Comparison of ENCODE assay signal across 9 mouse cellular contexts in the genomic region with DNA sequence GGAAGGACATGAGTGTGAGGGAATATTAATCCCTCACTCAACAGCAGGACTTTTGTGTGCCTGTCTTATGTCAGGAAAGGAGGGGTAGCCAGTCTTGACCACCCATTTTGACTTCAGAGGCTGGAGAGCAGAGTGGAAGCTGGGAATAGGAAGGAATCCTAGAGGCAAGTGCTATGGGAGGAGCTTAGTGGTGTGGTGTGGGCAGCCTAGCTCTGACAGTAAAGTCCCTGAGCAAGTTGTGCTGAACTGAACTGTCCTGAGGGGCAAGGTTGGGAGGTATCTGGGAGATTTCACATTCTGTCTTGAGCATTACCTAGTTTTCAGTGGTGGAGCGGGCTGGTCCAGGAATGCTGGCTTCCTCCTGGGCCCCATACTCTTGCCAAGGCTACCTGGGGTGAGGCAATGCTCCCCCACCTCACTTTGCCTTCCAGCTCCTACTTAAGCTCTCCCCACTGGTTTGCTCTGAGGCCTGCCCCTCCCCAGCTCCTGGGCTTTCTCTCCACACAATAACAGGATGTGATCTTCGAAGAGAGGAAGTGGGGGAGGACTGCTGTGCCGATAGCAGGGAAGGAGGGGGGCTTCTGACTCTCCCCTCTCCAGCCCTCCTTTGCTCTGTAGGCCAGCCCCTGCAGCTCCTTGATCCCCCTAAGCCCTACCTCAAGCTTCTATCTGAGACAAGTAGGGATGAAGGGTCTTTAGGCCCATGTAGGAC. TPM values are rescaled to one million over a fixed set of nuclear protein-coding genes. Genes with fewer than 3 reads are reported as not detected.
A peak's percentile ranks its signal among the peaks of the same experiment; 100 is the strongest.
DNase-seq lines count a peak whose midpoint lies in the region; ATAC-seq and TF ChIP-seq lines count a peak whose summit lies in the region.
"Had no signal": no experiment of that assay in that cellular context is flagged by ENCODE, and none has a peak within 500 bp of the region (broad histone marks: within the 10 kb centered on the region; RNA-seq: fewer than 3 reads in every experiment).

No protein-coding gene starts in this region.

- H3K36me3 ChIP-seq in midbrain, embryonic 15.5 days (replicated peaks): no peaks in the 10 kb centered on the region
- no peaks in the 10 kb centered on the region for H3K36me3 ChIP-seq in midbrain, embryonic 13.5 days
- H3K36me3 ChIP-seq: neural tube, embryonic 12.5 days had no signal

- no peak overlapping the region for H3K4me2 ChIP-seq in midbrain, embryonic 15.5 days
- no peak overlapping the region for H3K4me2 ChIP-seq in midbrain, embryonic 13.5 days (replicated peaks)
- H3K4me2 ChIP-seq: neural tube, embryonic 12.5 days had no signal

- no peaks in the 10 kb centered on the region for H3K27me3 ChIP-seq in midbrain, embryonic 15.5 days (replicated peaks)
- no peaks in the 10 kb centered on the region for H3K27me3 ChIP-seq in midbrain, embryonic 13.5 days

- H3K9me3 ChIP-seq in midbrain, embryonic 15.5 days: no peaks in the 10 kb centered on the region
- H3K9me3 ChIP-seq in midbrain, embryonic 13.5 days: no peaks in the 10 kb centered on the region
- H3K9me3 ChIP-seq: neural tube, embryonic 12.5 days had no signal

- WGBS in midbrain, embryonic 15.5 days: 33% methylated on average over 3 of the region's 3 CpGs
- WGBS in midbrain, embryonic 13.5 days: 35% methylated on average over 3 of the region's 3 CpGs

- TF ChIP-seq CTCF in bone marrow macrophage, adult 2 months (IDR thresholded peaks at IDR 0.05; ENCODE audit: low read depth, low read length): no peak

- peaks cover 20% of the 10 kb centered on the region for H3K4me1 ChIP-seq in bone marrow macrophage, adult 2 months (ENCODE audit: control insufficient read depth, insufficient read depth, low read length)
- peaks cover 17% of the 10 kb centered on the region for H3K4me1 ChIP-seq in midbrain, embryonic 15.5 days
- H3K4me1 ChIP-seq in midbrain, embryonic 13.5 days (replicated peaks): peaks cover 20% of the 10 kb centered on the region

- H3K9ac ChIP-seq in midbrain, embryonic 15.5 days: no peak overlapping the region
- H3K9ac ChIP-seq in midbrain, embryonic 13.5 days (replicated peaks): no peak overlapping the region
- H3K9ac ChIP-seq: neural tube, embryonic 12.5 days had no signal

- TF ChIP-seq POLR2A in bone marrow macrophage, adult 2 months (IDR thresholded peaks at IDR 0.05; ENCODE audit: borderline replicate concordance, low read depth, low read length): no peak

- DNase-seq in induced T-regulatory cell, adult 2 months (ENCODE audit: low read depth): peak; percentile 57
- DNase-seq in lung, postnatal 14 days: peak; percentile 30
- no peak for DNase-seq in embryo, embryonic 11 days
- no peak for DNase-seq in urinary bladder, adult 2 months (ENCODE audit: low spot score)

- no peak overlapping the region for H3K4me3 ChIP-seq in bone marrow macrophage, adult 2 months (ENCODE audit: insufficient read depth, low read length)
- no peak overlapping the region for H3K4me3 ChIP-seq in midbrain, embryonic 15.5 days
- no peak overlapping the region for H3K4me3 ChIP-seq in midbrain, embryonic 13.5 days (replicated peaks)
- H3K4me3 ChIP-seq: neural tube, embryonic 12.5 days had no signal

- peak; percentile 93 for ATAC-seq in CD4-positive, CD25-positive, alpha-beta regulatory T cell, adult 4 months
- ATAC-seq in midbrain, embryonic 15.5 days (replicated peaks): no peak
- ATAC-seq in midbrain, embryonic 13.5 days: no peak

- H3K27ac ChIP-seq in bone marrow macrophage, adult 2 months (ENCODE audit: insufficient read depth, low read depth, low read length): peak overlapping the region; percentile 18; the same call in 1 of the 2 replicates
- no peak overlapping the region for H3K27ac ChIP-seq in midbrain, embryonic 15.5 days
- H3K27ac ChIP-seq in midbrain, embryonic 13.5 days: no peak overlapping the region
- H3K27ac ChIP-seq: neural tube, embryonic 12.5 days had no signal

RNA-seq across cellular contexts. Expression of gene Pdzk1ip1, which starts 13.1 kb away (rescaled TPM):
- 10 to 100 TPM; 25.7 to 31.9 TPM for polyA plus RNA-seq in CD4-positive, CD25-positive, alpha-beta regulatory T cell, adult 4 months (2017; shearing (Covaris generic))
- 1.5 and 2.0 TPM in 2 replicates for polyA plus RNA-seq in bone marrow macrophage, adult 2 months (2012; ENCODE audit: insufficient read depth, insufficient read length, missing spikeins)
- polyA plus RNA-seq in urinary bladder, adult 2 months (2012; rRNA removed): 79.6 and 106 TPM in 2 replicates
- 3.0 and 3.8 TPM in 2 replicates for polyA plus RNA-seq in midbrain, embryonic 15.5 days (2015; fragmentation: Nextera tagmentation; extraction: Ambion mirVana)
- polyA plus RNA-seq in midbrain, embryonic 13.5 days (2015; fragmentation: Nextera tagmentation; extraction: Ambion mirVana): 5.9 and 6.3 TPM in 2 replicates

RNA-seq across cellular contexts. Expression of gene Tal1, which starts 19.1 kb away (rescaled TPM):
- not detected for polyA plus RNA-seq in CD4-positive, CD25-positive, alpha-beta regulatory T cell, adult 4 months (2017; shearing (Covaris generic))
- polyA plus RNA-seq in bone marrow macrophage, adult 2 months (2012; ENCODE audit: insufficient read depth, insufficient read length, missing spikeins): 4.1 and 4.4 TPM in 2 replicates
- polyA plus RNA-seq in urinary bladder, adult 2 months (2012; rRNA removed): 2.1 and 2.2 TPM in 2 replicates
- polyA plus RNA-seq in midbrain, embryonic 15.5 days (2015; fragmentation: Nextera tagmentation; extraction: Ambion mirVana): 7.9 and 8.5 TPM in 2 replicates
- polyA plus RNA-seq in midbrain, embryonic 13.5 days (2015; fragmentation: Nextera tagmentation; extraction: Ambion mirVana): 7.6 and 11.9 TPM in 2 replicates

RNA-seq across cellular contexts. Expression of gene Cyp4x1, which starts 58.7 kb away (rescaled TPM):
- polyA plus RNA-seq in CD4-positive, CD25-positive, alpha-beta regulatory T cell, adult 4 months (2017; shearing (Covaris generic)): under 1 TPM in 1 of 2 experiments, not detected in 1; 0.09 TPM
- polyA plus RNA-seq in bone marrow macrophage, adult 2 months (2012; ENCODE audit: insufficient read depth, insufficient read length, missing spikeins): not detected in 2 replicates
- 0.04 TPM in 1 of 2 replicates, not detected in the other for polyA plus RNA-seq in urinary bladder, adult 2 months (2012; rRNA removed)
- 10.7 and 11.0 TPM in 2 replicates for polyA plus RNA-seq in midbrain, embryonic 15.5 days (2015; fragmentation: Nextera tagmentation; extraction: Ambion mirVana)
- polyA plus RNA-seq in midbrain, embryonic 13.5 days (2015; fragmentation: Nextera tagmentation; extraction: Ambion mirVana): 3.6 and 4.4 TPM in 2 replicates

Comparison
In these comparisons a context has a peak if more than half of its experiments do, and no peak if none do; other contexts are left out.
1. DNase-seq: peak in induced T-regulatory cell, adult 2 months (single experiment) and lung, postnatal 14 days (single experiment); none in embryo, embryonic 11 days (single experiment) and urinary bladder, adult 2 months (single experiment).